Mouse (Mus musculus): ENCODE measurements around the gene Gm4869. TPM values are rescaled to one million over a fixed set of nuclear protein-coding genes. Genes with fewer than 3 reads are reported as not detected.

The Gm4869 gene
- polyA plus RNA-seq (2015; fragmentation: Nextera tagmentation; extraction: Ambion mirVana), result 0.08 TPM in 1 of 2 replicates, not detected in the other

DNA sequence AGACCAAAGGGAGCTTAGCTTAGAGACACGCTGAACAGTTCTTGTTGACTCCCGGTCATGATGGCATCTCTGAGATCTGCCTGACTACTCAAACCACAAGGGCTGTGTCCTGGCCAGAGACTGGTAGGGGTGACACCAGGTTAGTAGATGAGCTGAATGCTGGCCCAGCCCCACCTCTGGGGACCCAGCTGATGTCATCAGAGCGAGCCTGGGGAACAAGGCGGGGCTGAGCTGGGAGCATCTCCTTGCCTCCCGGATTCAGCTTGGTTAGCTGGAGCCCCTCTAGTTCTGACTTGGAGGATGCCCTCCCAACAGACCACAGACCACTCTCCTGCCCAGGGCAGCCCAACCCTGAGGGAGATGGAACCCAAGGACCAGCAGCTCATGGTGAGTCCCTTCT, at the start of gene Gm4869:
Gm4869 (plus strand) TSS at position 301 of the 400 bp plus-strand sequence.

DNA sequence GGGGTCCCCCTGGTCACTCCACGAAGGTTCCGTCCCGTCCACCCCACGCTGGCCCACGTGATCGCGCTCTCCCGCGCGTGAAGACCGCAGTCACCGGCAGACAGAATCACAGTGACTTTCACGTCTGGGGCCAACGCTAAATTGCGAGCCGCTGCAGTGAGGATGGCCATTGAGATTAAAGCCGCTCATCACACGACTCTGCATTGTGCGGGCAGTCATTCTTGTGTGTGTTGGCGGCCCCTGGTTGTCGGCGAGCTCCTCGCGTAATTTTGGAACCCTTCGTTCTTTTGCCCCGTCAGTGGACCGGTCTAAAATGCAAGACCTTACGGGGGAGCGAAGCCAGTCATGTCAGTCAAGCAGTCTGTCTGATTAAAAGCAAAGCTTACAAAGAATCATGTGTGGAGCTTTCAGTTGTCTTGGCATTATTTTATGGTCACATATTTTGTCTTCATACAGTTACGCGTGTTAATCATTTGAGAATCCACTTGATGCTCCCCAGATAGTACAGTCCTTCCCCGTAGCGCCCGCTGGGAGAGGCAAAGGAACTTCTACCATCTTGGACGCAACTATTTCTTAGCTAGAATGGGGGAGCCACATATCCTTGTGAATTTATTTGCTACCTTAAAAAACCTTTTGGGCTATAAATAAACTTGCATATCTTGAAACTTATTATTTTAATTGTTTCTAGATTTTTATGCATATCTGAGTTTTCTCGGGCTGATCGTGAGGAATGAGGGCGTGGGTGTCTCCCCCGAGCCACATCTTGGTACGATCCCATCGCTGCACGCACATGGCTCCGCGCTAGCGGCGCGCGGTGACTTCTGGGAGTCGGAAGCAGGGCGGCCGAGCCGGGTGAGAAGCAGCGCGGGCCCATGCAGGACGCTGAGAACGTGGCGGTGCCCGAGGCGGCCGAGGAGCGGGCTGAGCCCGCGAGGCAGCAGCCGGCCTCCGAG, 26.7 kb upstream of the Gm4869 start, which contains the start of gene Eif3b:
Eif3b (plus strand) TSS at position 840 of the 953 bp plus-strand sequence.

GRCm38 (mm10) chr5:140505208-140505780, 59.8 kb downstream of the Gm4869 start, which contains the start of gene Chst12:
TSS of gene Chst12 (plus strand) at chr5:140505550.

Small RNA genes lying within 50 kb of the gene (microRNA-seq; reads per million reads assigned to microRNA genes)
- gene Mir7038 (ENCODE audit: borderline replicate concordance, insufficient number of aligned reads), result not detected

Other genes starting within 250 kb of the Gm4869 start
- gene Mad1l1, start 124.1 kb upstream of the Gm4869 start, polyA plus RNA-seq (2015; fragmentation: Nextera tagmentation; extraction: Ambion mirVana), result 13.4 and 20.0 TPM in 2 replicates
- gene Nudt1, start 124.0 kb upstream of the Gm4869 start, polyA plus RNA-seq (2015; fragmentation: Nextera tagmentation; extraction: Ambion mirVana), result 42.6 and 44.9 TPM in 2 replicates
- 24.9 and 27.7 TPM in 2 replicates for gene Mrm2, start 113.7 kb upstream of the Gm4869 start, polyA plus RNA-seq (2015; fragmentation: Nextera tagmentation; extraction: Ambion mirVana)
- gene Snx8, start 56.4 kb upstream of the Gm4869 start, polyA plus RNA-seq (2015; fragmentation: Nextera tagmentation; extraction: Ambion mirVana), result 16.3 and 16.6 TPM in 2 replicates
- 68.2 and 81.5 TPM in 2 replicates for gene Eif3b, start 26.3 kb upstream of the Gm4869 start, polyA plus RNA-seq (2015; fragmentation: Nextera tagmentation; extraction: Ambion mirVana)
- 12.0 and 14.4 TPM in 2 replicates for gene Chst12, start 59.9 kb downstream of the Gm4869 start, polyA plus RNA-seq (2015; fragmentation: Nextera tagmentation; extraction: Ambion mirVana)
- gene Grifin, start 119.4 kb downstream of the Gm4869 start, polyA plus RNA-seq (2015; fragmentation: Nextera tagmentation; extraction: Ambion mirVana), result not detected in 2 replicates
- gene Lfng, start 161.7 kb downstream of the Gm4869 start, polyA plus RNA-seq (2015; fragmentation: Nextera tagmentation; extraction: Ambion mirVana), result 8.7 and 10.1 TPM in 2 replicates
- gene Ttyh3, start 203.4 kb downstream of the Gm4869 start, polyA plus RNA-seq (2015; fragmentation: Nextera tagmentation; extraction: Ambion mirVana), result 41.8 and 46.5 TPM in 2 replicates

All from adrenal gland, postnatal 0 days (tissue).